Mouse (Mus musculus): ENCODE results near the gene Gp9. TPM values are rescaled to one million over a fixed set of nuclear protein-coding genes. Genes with fewer than 3 reads are reported as not detected.

Gene Gp9
- 0.50 and 0.66 TPM in 2 replicates for polyA plus RNA-seq (2015; fragmentation: Nextera tagmentation; extraction: Ambion mirVana)

GRCm38 (mm10) chr6:87777842-87778241, at the start of gene Gp9:
TSS of gene Gp9 (plus strand) at chr6:87778072.
- Histone ChIP-seq H3K36me3 (ENCODE audit: control insufficient read depth, insufficient read depth, low read length) (no peaks in the 10 kb centered on the region), H3K4me2 (ENCODE audit: low read length) (no peak within 1 kb of the TSS), H3K9me3 (replicated peaks; ENCODE audit: control insufficient read depth, low read length, poor library complexity, severe bottlenecking) (no peaks in the 10 kb centered on the region), H3K9ac (ENCODE audit: low read depth, low read length) (no peak within 1 kb of the TSS), H3K27ac (ENCODE audit: low read length) (no peak within 1 kb of the TSS), H3K27me3 (ENCODE audit: control insufficient read depth, insufficient read depth, low read depth, low read length) (no peaks in the 10 kb centered on the region), H3K4me3 (ENCODE audit: low read depth, low read length) (no peak within 1 kb of the TSS), H3K4me1 (ENCODE audit: control insufficient read depth, insufficient read depth, low read length) (no peaks in the 10 kb centered on the region)
- whole genome bisulfite sequencing = 79% methylated on average over 2 of the region's 2 CpGs
- no peak for ATAC-seq

DNA sequence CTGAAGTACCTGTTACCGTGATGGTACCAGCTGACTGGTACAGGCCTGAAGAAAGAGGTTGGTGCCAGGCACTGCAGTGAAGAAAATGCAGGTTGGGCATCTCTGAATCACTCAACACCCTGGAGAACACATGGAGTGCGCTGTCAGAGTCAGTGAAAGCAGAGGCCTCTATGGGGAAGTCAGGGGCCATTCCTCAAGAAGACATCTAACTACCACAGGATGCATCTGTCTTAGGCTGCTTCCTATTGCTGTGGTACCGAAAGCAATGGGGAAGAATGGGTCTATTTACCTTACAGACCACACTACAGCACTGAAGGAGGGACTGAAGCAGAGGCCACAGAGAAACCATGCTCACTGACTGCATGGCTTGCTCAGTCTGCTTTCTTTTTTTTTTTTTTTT, 49.8 kb upstream of the Gp9 start:
- peaks cover 21% of the 10 kb centered on the region for H3K4me1 ChIP-seq (ENCODE audit: control insufficient read depth, insufficient read depth, low read length)
- H3K9me3 ChIP-seq (replicated peaks; ENCODE audit: control insufficient read depth, low read length, poor library complexity, severe bottlenecking) = no peaks in the 10 kb centered on the region
- no peaks in the 10 kb centered on the region for H3K36me3 ChIP-seq (ENCODE audit: control insufficient read depth, insufficient read depth, low read length)
- H3K9ac ChIP-seq (ENCODE audit: low read depth, low read length) = no peak overlapping the region
- H3K27me3 ChIP-seq (ENCODE audit: control insufficient read depth, insufficient read depth, low read depth, low read length) = peaks cover 5% of the 10 kb centered on the region
- WGBS = 74% methylated on average over 3 of the region's 3 CpGs
- no peak overlapping the region for H3K4me2 ChIP-seq (ENCODE audit: low read length)
- H3K4me3 ChIP-seq (ENCODE audit: low read depth, low read length) = no peak overlapping the region
- no peak overlapping the region for H3K27ac ChIP-seq (ENCODE audit: low read length)
- ATAC-seq = no peak

DNA sequence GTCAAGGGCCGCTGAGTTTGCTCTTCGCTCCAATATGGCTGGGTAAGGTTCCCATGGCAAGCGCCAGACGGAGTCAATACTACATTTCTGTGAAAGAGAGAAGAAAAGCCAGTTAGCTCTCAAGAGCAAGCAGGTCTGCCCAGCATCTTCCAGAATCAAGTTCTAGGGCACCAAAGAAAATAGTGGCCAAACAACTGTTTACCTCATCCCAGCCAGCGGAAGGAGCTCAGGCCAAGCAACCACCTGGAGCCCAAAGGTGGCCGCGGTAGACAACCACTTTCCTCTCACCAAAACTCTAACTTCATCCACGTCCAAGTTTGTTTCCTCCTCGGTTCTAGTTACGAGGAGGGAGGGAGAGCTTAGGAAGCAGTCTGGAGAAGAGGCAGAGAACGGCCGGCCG, 47.7 kb upstream of the Gp9 start:
- H3K27me3 ChIP-seq (ENCODE audit: control insufficient read depth, insufficient read depth, low read depth, low read length) = peaks cover 20% of the 10 kb centered on the region
- H3K9ac ChIP-seq (ENCODE audit: low read depth, low read length) = peak overlapping the region; percentile 69
- ATAC-seq = no peak
- H3K9me3 ChIP-seq (replicated peaks; ENCODE audit: control insufficient read depth, low read length, poor library complexity, severe bottlenecking) = no peaks in the 10 kb centered on the region
- no peaks in the 10 kb centered on the region for H3K36me3 ChIP-seq (ENCODE audit: control insufficient read depth, insufficient read depth, low read length)
- H3K27ac ChIP-seq (ENCODE audit: low read length) = peak overlapping the region; percentile 60; the same call in 1 of the 2 replicates
- H3K4me2 ChIP-seq (ENCODE audit: low read length) = peak overlapping the region; percentile 67
- peak overlapping the region; percentile 54 for H3K4me3 ChIP-seq (ENCODE audit: low read depth, low read length)
- peaks cover 26% of the 10 kb centered on the region for H3K4me1 ChIP-seq (ENCODE audit: control insufficient read depth, insufficient read depth, low read length)
- WGBS = 14% methylated on average over 13 of the region's 13 CpGs

DNA sequence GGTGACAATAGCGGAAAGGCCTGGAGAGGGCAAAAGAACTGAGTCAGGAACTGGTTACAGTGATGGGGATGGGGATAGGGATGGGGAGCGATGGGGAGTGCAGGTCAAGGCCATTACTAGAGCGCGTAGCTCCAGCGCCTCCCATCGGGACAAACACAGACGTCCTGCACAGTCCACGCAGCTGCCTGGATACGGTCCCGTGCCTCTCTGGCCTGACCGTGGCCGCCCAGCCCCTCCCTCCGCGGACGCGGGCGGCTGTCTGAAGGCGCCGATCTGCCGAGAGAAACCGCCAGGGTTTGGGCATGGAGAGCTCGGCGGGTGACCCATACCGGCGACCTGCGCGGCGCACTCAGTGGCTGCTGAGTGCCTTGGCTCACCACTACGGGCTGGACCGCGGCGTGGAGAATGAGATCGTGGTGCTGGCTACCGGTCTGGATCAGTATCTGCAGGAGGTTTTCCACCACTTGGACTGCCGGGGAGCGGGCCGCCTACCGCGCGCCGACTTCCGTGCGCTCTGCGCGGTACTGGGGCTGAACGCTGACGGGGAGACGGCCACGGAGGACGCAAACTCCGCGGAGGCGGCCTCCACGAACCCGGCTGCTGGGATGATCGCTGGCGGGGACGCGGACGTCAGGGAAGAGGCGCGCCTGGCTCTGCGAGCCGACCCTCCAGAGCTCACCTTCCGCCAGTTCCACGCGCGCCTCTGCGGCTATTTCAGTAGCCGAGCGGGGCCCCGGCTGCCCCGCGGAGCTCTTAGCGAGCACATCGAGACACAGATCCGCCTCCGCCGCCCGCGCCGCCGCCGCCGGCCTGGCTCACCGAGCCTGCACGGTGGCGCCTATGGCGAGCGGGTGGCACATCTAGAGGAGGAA, 47.0 kb upstream of the Gp9 start, which contains the start of gene Efcc1:
Efcc1 (plus strand) TSS at position 279 of the 872 bp plus-strand sequence.
- H3K9me3 ChIP-seq (replicated peaks; ENCODE audit: control insufficient read depth, low read length, poor library complexity, severe bottlenecking) = no peaks in the 10 kb centered on the region

DNA sequence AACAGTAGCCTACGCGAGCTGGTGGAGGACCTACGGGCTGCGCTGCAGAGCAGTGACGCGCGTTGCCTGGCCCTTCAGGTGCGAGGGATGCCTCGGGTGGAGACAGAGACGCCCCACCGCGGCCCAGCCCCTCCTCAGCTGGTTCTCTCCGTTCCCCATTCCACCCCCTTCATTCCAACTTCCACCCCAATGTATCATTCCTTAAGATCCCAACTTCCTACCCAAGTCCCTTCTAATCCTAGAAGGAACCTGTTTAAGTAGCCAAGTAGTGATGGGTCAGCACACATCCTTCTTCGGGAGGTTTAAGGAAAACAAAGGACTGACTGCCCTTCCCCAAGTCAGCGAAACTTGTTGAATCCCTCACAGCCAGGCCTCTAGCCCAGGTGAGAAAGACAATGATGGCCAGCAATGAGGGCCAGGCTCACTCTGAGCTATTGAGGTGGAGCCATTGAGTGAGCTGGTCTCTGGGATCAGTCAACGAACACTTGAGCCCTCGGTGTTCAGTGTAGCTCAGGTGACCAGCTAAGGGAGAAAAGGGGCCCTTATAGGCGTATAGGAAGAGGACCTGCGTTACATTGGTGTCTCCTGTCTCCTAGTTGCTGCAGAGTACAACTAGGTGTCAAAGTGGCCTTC, 46.3 kb upstream of the Gp9 start:
- WGBS = 4% methylated on average over 17 of the region's 19 CpGs
- H3K27me3 ChIP-seq (ENCODE audit: control insufficient read depth, insufficient read depth, low read depth, low read length) = peaks cover 20% of the 10 kb centered on the region

More for the DNA sequence above, 47.0 kb upstream of the Gp9 start, which contains the start of gene Efcc1:
- H3K27me3 ChIP-seq (ENCODE audit: control insufficient read depth, insufficient read depth, low read depth, low read length) = peaks cover 20% of the 10 kb centered on the region
- peaks cover 26% of the 10 kb centered on the region for H3K4me1 ChIP-seq (ENCODE audit: control insufficient read depth, insufficient read depth, low read length)
- peak within 1 kb of the TSS; percentile 54 for H3K4me3 ChIP-seq (ENCODE audit: low read depth, low read length)
- H3K9ac ChIP-seq (ENCODE audit: low read depth, low read length) = peak within 1 kb of the TSS; percentile 69
- peak within 1 kb of the TSS; percentile 67 for H3K4me2 ChIP-seq (ENCODE audit: low read length)
- peak within 1 kb of the TSS; percentile 60 for H3K27ac ChIP-seq (ENCODE audit: low read length)
- no peaks in the 10 kb centered on the region for H3K36me3 ChIP-seq (ENCODE audit: control insufficient read depth, insufficient read depth, low read length)
- WGBS = under 1% methylated on average over 80 of the region's 90 CpGs
- ATAC-seq = peak; percentile 86

DNA sequence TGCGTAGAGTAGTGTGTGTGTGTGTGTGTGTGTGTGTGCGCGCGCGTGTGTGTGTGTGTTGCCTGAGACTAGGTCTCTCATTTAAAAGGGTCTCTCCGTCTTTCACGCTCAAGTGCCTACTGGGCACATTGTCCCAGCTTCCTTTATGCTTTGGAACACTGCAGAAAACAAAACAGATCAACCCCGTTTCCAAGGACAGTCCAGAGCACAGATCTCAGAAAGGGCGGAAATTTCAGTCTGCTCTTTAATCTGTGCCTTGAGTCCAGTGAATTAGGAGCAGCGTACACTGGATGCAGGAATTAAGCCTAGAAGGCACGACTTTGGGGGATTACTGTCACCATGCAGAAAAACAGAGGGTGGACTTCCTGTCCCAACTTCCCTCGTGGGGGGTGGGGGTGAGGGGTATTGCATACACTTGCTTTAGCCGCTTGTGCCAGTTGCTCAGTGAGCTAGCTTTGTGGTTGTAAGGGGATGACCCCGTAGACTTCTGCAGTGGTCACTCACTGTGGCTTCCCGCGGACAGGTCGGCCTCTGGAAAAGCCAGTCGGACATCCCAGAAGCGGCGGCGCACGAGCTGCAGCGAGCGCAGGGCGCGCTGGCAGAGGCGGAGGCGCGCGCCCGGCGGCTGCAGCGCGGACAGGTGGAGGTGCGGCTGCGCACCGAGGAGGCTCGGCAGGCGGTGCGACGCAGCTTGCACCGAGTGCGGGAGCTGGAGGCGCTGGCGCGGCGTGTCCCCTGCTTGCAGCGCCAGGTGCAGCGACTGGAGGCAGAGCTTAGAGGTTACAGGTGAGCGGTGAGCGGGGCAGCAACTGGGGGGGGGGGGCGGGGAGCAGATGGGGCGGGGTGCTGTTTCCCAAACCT, 45.5 kb upstream of the Gp9 start:
- Histone ChIP-seq H3K4me1 (ENCODE audit: control insufficient read depth, insufficient read depth, low read length) (peaks cover 26% of the 10 kb centered on the region), H3K9me3 (replicated peaks; ENCODE audit: control insufficient read depth, low read length, poor library complexity, severe bottlenecking) (no peaks in the 10 kb centered on the region), H3K4me2 (ENCODE audit: low read length) (peak overlapping the region; percentile 67), H3K4me3 (ENCODE audit: low read depth, low read length) (peak overlapping the region; percentile 54), H3K9ac (ENCODE audit: low read depth, low read length) (peak overlapping the region; percentile 62), H3K27ac (ENCODE audit: low read length) (no peak overlapping the region), H3K27me3 (ENCODE audit: control insufficient read depth, insufficient read depth, low read depth, low read length) (peaks cover 20% of the 10 kb centered on the region), H3K36me3 (ENCODE audit: control insufficient read depth, insufficient read depth, low read length) (no peaks in the 10 kb centered on the region)
- under 1% methylated on average over 50 of the region's 53 CpGs for WGBS
- ATAC-seq = peak; percentile 47; the same call in 1 of the 2 replicates

More for the DNA sequence above, 46.3 kb upstream of the Gp9 start:
- Histone ChIP-seq H3K9ac (ENCODE audit: low read depth, low read length) (peak overlapping the region; percentile 69), H3K4me1 (ENCODE audit: control insufficient read depth, insufficient read depth, low read length) (peaks cover 26% of the 10 kb centered on the region), H3K36me3 (ENCODE audit: control insufficient read depth, insufficient read depth, low read length) (no peaks in the 10 kb centered on the region), H3K4me3 (ENCODE audit: low read depth, low read length) (peak overlapping the region; percentile 54), H3K9me3 (replicated peaks; ENCODE audit: control insufficient read depth, low read length, poor library complexity, severe bottlenecking) (no peaks in the 10 kb centered on the region), H3K4me2 (ENCODE audit: low read length) (peak overlapping the region; percentile 67), H3K27ac (ENCODE audit: low read length) (peak overlapping the region; percentile 60)
- ATAC-seq = no peak

DNA sequence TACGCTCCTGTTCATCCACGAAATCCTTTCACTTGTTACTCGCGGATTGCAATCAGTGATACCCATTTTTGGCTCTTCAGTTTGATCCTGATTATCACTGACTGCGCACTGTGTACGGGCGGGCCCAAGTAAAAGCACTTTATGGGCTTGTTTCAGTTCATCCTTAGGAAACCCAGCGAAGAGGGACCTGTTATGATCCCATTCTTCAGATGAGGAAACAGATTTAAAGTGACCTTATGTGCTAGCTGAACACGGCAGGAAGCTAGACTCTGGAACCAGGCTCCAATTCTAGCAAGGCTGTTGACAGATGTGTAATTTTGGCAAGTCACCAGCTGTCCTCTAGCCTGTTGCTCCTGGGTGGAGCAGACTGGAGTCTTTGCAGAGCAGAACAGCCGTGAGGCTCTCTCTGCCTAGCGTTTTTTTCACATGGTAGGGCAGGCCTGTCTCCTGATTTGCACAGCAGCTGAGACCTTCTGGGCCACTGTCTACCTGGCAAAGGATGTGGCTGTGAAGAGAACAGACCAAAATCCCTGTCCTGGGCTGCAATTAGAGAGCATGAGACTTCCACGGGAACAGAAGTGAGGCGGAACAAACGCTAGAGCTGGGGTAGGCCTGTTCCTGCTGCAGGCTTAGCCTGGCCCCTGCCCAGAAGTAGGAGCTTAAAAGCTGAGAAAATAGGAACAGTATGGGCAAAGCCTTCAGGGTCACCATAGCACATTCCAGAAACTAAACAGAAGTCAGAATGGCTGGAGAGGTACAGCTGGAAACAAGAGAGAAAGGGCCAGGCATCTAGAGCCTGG, 44.5 kb upstream of the Gp9 start:
- Histone ChIP-seq H3K9ac (ENCODE audit: low read depth, low read length) (peak overlapping the region; percentile 62), H3K4me3 (ENCODE audit: low read depth, low read length) (peak overlapping the region; percentile 54), H3K36me3 (ENCODE audit: control insufficient read depth, insufficient read depth, low read length) (no peaks in the 10 kb centered on the region), H3K4me1 (ENCODE audit: control insufficient read depth, insufficient read depth, low read length) (peaks cover 26% of the 10 kb centered on the region), H3K4me2 (ENCODE audit: low read length) (peak overlapping the region; percentile 67), H3K27me3 (ENCODE audit: control insufficient read depth, insufficient read depth, low read depth, low read length) (peaks cover 20% of the 10 kb centered on the region), H3K27ac (ENCODE audit: low read length) (no peak overlapping the region), H3K9me3 (replicated peaks; ENCODE audit: control insufficient read depth, low read length, poor library complexity, severe bottlenecking) (no peaks in the 10 kb centered on the region)
- 21% methylated on average over 14 of the region's 14 CpGs for WGBS
- no peak for ATAC-seq

GRCm38 (mm10) chr6:87734136-87734535, 43.7 kb upstream of the Gp9 start:
- WGBS = 63% methylated on average over 5 of the region's 5 CpGs
- H3K27me3 ChIP-seq (ENCODE audit: control insufficient read depth, insufficient read depth, low read depth, low read length) = peaks cover 20% of the 10 kb centered on the region
- H3K9ac ChIP-seq (ENCODE audit: low read depth, low read length) = no peak overlapping the region

More at GRCm38 (mm10) chr6:87734136-87734535, 43.7 kb upstream of the Gp9 start:
- H3K4me2 ChIP-seq (ENCODE audit: low read length) = no peak overlapping the region
- H3K9me3 ChIP-seq (replicated peaks; ENCODE audit: control insufficient read depth, low read length, poor library complexity, severe bottlenecking) = no peaks in the 10 kb centered on the region
- H3K36me3 ChIP-seq (ENCODE audit: control insufficient read depth, insufficient read depth, low read length) = no peaks in the 10 kb centered on the region
- peaks cover 26% of the 10 kb centered on the region for H3K4me1 ChIP-seq (ENCODE audit: control insufficient read depth, insufficient read depth, low read length)
- H3K4me3 ChIP-seq (ENCODE audit: low read depth, low read length) = no peak overlapping the region
- ATAC-seq = no peak
- H3K27ac ChIP-seq (ENCODE audit: low read length) = no peak overlapping the region

All from midbrain, embryonic 16.5 days (tissue).